ENCODE assay signal across 16 mouse cellular contexts in the genomic region with DNA sequence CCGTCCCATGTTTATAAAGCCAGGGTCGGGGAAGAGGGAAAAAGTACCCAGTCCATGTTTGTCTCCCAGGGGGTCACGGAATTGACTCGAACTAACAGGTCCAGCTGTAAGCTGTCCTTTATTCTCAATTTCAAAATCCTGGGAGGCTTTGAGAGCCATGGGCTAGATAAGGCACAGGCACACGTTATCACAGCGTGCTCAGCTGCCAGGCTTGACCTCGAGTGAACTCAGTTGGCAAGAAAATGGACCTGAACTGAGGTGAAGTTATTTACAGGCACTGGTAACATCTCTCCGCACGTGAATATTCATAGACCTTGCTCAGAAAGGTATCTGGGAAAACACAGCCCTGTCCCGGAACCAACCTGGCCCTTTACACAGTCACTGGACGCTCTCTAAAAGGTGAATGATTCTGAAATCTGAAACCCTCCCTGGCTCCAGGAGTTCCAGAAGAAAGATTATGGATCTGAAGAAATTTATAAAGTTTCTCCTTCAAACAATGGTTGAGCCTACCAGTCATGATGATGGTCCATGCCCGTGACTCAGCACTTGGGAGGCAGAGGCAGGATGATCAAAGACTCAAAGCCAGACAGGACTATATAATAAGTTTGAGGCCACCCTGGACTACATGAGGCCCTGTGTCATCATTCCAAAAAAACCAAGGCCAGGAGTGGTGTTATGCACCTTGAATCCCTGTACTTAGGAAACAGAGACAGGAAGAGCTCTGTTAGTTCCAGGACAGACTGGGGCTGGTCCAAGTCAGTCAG. TPM values are rescaled to one million over a fixed set of nuclear protein-coding genes. Genes with fewer than 3 reads are reported as not detected.
DNase-seq lines count a peak whose midpoint lies in the region; ATAC-seq and TF ChIP-seq lines count a peak whose summit lies in the region.
"Had no signal": no experiment of that assay in that cellular context is flagged by ENCODE, and none has a peak within 500 bp of the region (broad histone marks: within the 10 kb centered on the region; RNA-seq: fewer than 3 reads in every experiment).

No protein-coding gene starts in this region.

- no peak overlapping the region for H3K9ac ChIP-seq in ES-Bruce4 (ENCODE audit: low read depth, poor library complexity, severe bottlenecking)
- H3K9ac ChIP-seq in heart, embryonic 14.5 days (ENCODE audit: low read length), result no peak overlapping the region
- H3K9ac ChIP-seq in liver, embryonic 15.5 days, result 0 out of 2 replicates have a peak overlapping the region, but pooled peaks have one; percentile 2
- no peak overlapping the region for H3K9ac ChIP-seq in midbrain, embryonic 16.5 days (ENCODE audit: low read depth, low read length)
- H3K9ac ChIP-seq: embryonic facial prominence, embryonic 13.5 days; forebrain, embryonic 12.5 days had no signal

- H3K27me3 ChIP-seq in ES-Bruce4 (ENCODE audit: control insufficient read depth, insufficient read depth, low read length, poor library complexity, severe bottlenecking), result no peaks in the 10 kb centered on the region
- H3K27me3 ChIP-seq in heart, embryonic 14.5 days (ENCODE audit: control insufficient read depth, insufficient read depth, low read length), result no peaks in the 10 kb centered on the region
- H3K27me3 ChIP-seq in liver, embryonic 15.5 days, result peaks cover 51% of the 10 kb centered on the region
- H3K27me3 ChIP-seq in midbrain, embryonic 16.5 days (ENCODE audit: control insufficient read depth, insufficient read depth, low read depth, low read length), result no peaks in the 10 kb centered on the region
- H3K27me3 ChIP-seq: CH12.LX, Patski had no signal

- TF ChIP-seq EP300 in ES-Bruce4 (IDR thresholded peaks at IDR 0.05; ENCODE audit: insufficient read depth, low read depth, low read length), result no peak

- DNase-seq in adrenal gland, adult 2 months, result peak; percentile 44
- DNase-seq in adrenal gland, adult 8-10 months, result no peak
- no peak for DNase-seq in frontal cortex, adult 2 months (ENCODE audit: extremely low spot score in 1 of 2, low spot score in 1 of 2)
- DNase-seq: kidney, postnatal 10 days; layer of hippocampus, adult 9-11 months; lung, adult 2 months; thymus, postnatal 25 days had no signal

- peak overlapping the region; percentile 2; the same call in 1 of the 2 replicates for H3K4me2 ChIP-seq in heart, embryonic 14.5 days (ENCODE audit: low read length)
- H3K4me2 ChIP-seq in liver, embryonic 15.5 days, result no peak overlapping the region
- no peak overlapping the region for H3K4me2 ChIP-seq in midbrain, embryonic 16.5 days (ENCODE audit: low read length)
- H3K4me2 ChIP-seq: embryonic facial prominence, embryonic 13.5 days; forebrain, embryonic 12.5 days had no signal

- peaks cover 11% of the 10 kb centered on the region for H3K4me1 ChIP-seq in ES-Bruce4 (ENCODE audit: control insufficient read depth, insufficient read depth, low read length)
- peaks cover 23 to 31% of the 10 kb centered on the region in 2 experiments for H3K4me1 ChIP-seq in heart, embryonic 14.5 days (ENCODE audit: control insufficient read depth in 2 of 2, insufficient read depth in 2 of 2, low read length in 2 of 2)
- peaks cover 43% of the 10 kb centered on the region for H3K4me1 ChIP-seq in liver, embryonic 15.5 days (replicated peaks)
- peaks cover 2% of the 10 kb centered on the region; the same call in 1 of the 2 replicates for H3K4me1 ChIP-seq in midbrain, embryonic 16.5 days (ENCODE audit: control insufficient read depth, insufficient read depth, low read length)

- WGBS in heart, embryonic 14.5 days, result 37% methylated on average over 12 of the region's 12 CpGs
- WGBS in liver, embryonic 15.5 days (ENCODE audit: insufficient replicate concordance), result 49% methylated on average over 12 of the region's 12 CpGs
- 74% methylated on average over 12 of the region's 12 CpGs for WGBS in midbrain, embryonic 16.5 days

- H3K9me3 ChIP-seq in ES-Bruce4 (replicated peaks; ENCODE audit: control insufficient read depth, insufficient read depth, low read length, poor library complexity, severe bottlenecking), result no peaks in the 10 kb centered on the region
- no peaks in the 10 kb centered on the region for H3K9me3 ChIP-seq in heart, embryonic 14.5 days (ENCODE audit: control insufficient read depth, low read length)
- 0 out of 2 replicates have a peak, but pooled peaks cover 5% of the 10 kb centered on the region for H3K9me3 ChIP-seq in liver, embryonic 15.5 days (replicated peaks)
- H3K9me3 ChIP-seq in midbrain, embryonic 16.5 days (replicated peaks; ENCODE audit: control insufficient read depth, low read length, poor library complexity, severe bottlenecking), result no peaks in the 10 kb centered on the region
- H3K9me3 ChIP-seq: embryonic facial prominence, embryonic 13.5 days; forebrain, embryonic 12.5 days had no signal

- no peaks in the 10 kb centered on the region for H3K36me3 ChIP-seq in ES-Bruce4 (ENCODE audit: control insufficient read depth, insufficient read depth, low read length, poor library complexity, severe bottlenecking)
- H3K36me3 ChIP-seq in heart, embryonic 14.5 days (ENCODE audit: control insufficient read depth, insufficient read depth, low read length), result no peaks in the 10 kb centered on the region
- no peaks in the 10 kb centered on the region for H3K36me3 ChIP-seq in liver, embryonic 15.5 days (replicated peaks)
- H3K36me3 ChIP-seq in midbrain, embryonic 16.5 days (ENCODE audit: control insufficient read depth, insufficient read depth, low read length), result no peaks in the 10 kb centered on the region
- H3K36me3 ChIP-seq: embryonic facial prominence, embryonic 13.5 days; forebrain, embryonic 12.5 days had no signal

- H3K4me3 ChIP-seq in ES-Bruce4 (ENCODE audit: low read depth, low read length), result no peak overlapping the region
- H3K4me3 ChIP-seq in heart, embryonic 14.5 days (ENCODE audit: control insufficient read depth in 1 of 2, insufficient read depth in 1 of 2, low read depth in 1 of 2, low read length in 2 of 2), result no peak overlapping the region
- no peak overlapping the region for H3K4me3 ChIP-seq in liver, embryonic 15.5 days (replicated peaks)
- no peak overlapping the region for H3K4me3 ChIP-seq in midbrain, embryonic 16.5 days (ENCODE audit: low read depth, low read length)
- H3K4me3 ChIP-seq: embryonic facial prominence, embryonic 13.5 days; forebrain, embryonic 12.5 days had no signal

- no peak for TF ChIP-seq CTCF in ES-Bruce4 (IDR thresholded peaks at IDR 0.05; ENCODE audit: low read depth, low read length)

- no peak for ATAC-seq in heart, embryonic 14.5 days (ENCODE audit: insufficient number of reproducible peaks, insufficient read depth, low FRiP score, low read depth)
- ATAC-seq in liver, embryonic 15.5 days (ENCODE audit: insufficient read depth), result peak; percentile 60; the same call in 1 of the 2 replicates
- no peak for ATAC-seq in granulocyte monocyte progenitor cell, adult 5-6 weeks (replicated peaks; ENCODE audit: poor library complexity, severe bottlenecking)
- no peak for ATAC-seq in midbrain, embryonic 16.5 days
- ATAC-seq: Patski had no signal

- TF ChIP-seq POLR2A in ES-Bruce4 (IDR thresholded peaks at IDR 0.05; ENCODE audit: insufficient read depth, low read length), result no peak

- H3K27ac ChIP-seq in ES-Bruce4 (ENCODE audit: insufficient read depth, low read length), result peak overlapping the region; percentile 16; the same call in 1 of the 2 replicates
- peak overlapping the region in 1 of 2 experiments; percentile 37; a peak in 1 of 4 replicates for H3K27ac ChIP-seq in heart, embryonic 14.5 days (replicated peaks in 1 of 2; ENCODE audit: control insufficient read depth in 1 of 2, insufficient read depth in 1 of 2, low read depth in 2 of 2, low read length in 2 of 2)
- peak overlapping the region; percentile 45; the same call in 1 of the 2 replicates for H3K27ac ChIP-seq in liver, embryonic 15.5 days (replicated peaks)
- H3K27ac ChIP-seq in midbrain, embryonic 16.5 days (ENCODE audit: low read length), result no peak overlapping the region
- H3K27ac ChIP-seq: embryonic facial prominence, embryonic 13.5 days; forebrain, embryonic 12.5 days had no signal

RNA-seq across cellular contexts. Expression of a gene that starts 59.4 kb away (rescaled TPM):
- 1 to 10 TPM; 2.6 to 3.4 TPM for total RNA-seq in adrenal gland, adult 2 months (2021)
- polyA plus RNA-seq in adrenal gland, adult 2 months (2012; rRNA removed), result 10.0 and 17.2 TPM in 2 replicates
- total RNA-seq in adrenal gland, adult 8-10 months (2022), result 10 to 100 TPM in 1 of 4 experiments, 1 to 10 TPM in 3; 2.1 to 11.1 (median 6.9) TPM
- polyA plus RNA-seq in ES-Bruce4 (2011; ENCODE audit: insufficient read depth, insufficient read length, low read depth, missing spikeins), result 4.6 and 5.1 TPM in 2 replicates
- 2.4 and 2.8 TPM in 2 replicates for polyA plus RNA-seq in heart, embryonic 14.5 days (2014; fragmentation: Nextera tagmentation; extraction: Ambion mirVana)
- polyA plus RNA-seq in liver, embryonic 15.5 days (2015; fragmentation: Nextera tagmentation; extraction: Ambion mirVana), result 6.5 and 8.4 TPM in 2 replicates
- polyA plus RNA-seq in frontal cortex, adult 2 months (2012; rRNA removed), result 11.0 and 14.7 TPM in 2 replicates
- total RNA-seq in granulocyte monocyte progenitor cell, adult 5-6 weeks (2014; fragmentation: Nextera tagmentation), result 42.8 and 70.9 TPM in 2 replicates
- 23.6 and 30.5 TPM in 2 replicates for total RNA-seq in granulocyte monocyte progenitor cell, adult 5-6 weeks (2017)
- 8.6 and 12.7 TPM in 2 replicates for polyA plus RNA-seq in midbrain, embryonic 16.5 days (2015; fragmentation: Nextera tagmentation; extraction: Ambion mirVana)
